Mouse (Mus musculus): Measurements from ENCODE around the gene Erp29. TPM values are rescaled to one million over a fixed set of nuclear protein-coding genes. Genes with fewer than 3 reads are reported as not detected.

The Erp29 gene
- polyA plus RNA-seq, 1 experiment from 2014 or later = 146 TPM

DNA sequence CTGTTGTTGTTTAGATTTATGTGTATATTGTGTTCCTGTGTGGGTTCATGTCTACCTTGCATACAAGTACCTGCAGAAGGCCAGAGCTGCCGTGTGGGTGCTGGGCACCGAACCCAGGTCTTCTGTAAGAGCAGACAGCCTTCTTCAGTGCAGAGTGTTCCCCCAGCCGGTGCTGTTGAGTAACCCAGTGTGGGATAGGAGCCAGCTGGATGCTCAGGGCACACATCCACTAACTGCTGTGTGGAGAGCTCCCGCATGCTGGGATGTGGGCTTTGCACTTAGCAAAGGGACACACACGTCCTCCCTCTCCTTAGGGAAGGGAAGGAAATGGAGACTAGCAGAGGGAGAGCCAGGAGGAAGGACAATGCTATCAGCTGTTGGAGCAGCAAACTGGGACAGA is 14.2 kb downstream of the Erp29 start:
- Histone ChIP-seq H3K27me3 (ENCODE audit: control insufficient read depth, insufficient read depth, low read length) (no peaks in the 10 kb centered on the region), H3K4me2 (ENCODE audit: low read depth, low read length) (no peak overlapping the region), H3K9ac (replicated peaks; ENCODE audit: low read depth, low read length) (no peak overlapping the region), H3K36me3 (ENCODE audit: control insufficient read depth, insufficient read depth, low read length) (peaks cover 80% of the 10 kb centered on the region), H3K9me3 (ENCODE audit: control insufficient read depth, low read length) (no peaks in the 10 kb centered on the region), H3K27ac (ENCODE audit: low read depth, low read length) (no peak overlapping the region), H3K4me3 (ENCODE audit: low read depth, low read length) (no peak overlapping the region), H3K4me1 (ENCODE audit: control insufficient read depth, insufficient read depth, low read length) (no peaks in the 10 kb centered on the region)
- WGBS = 86% methylated on average over 5 of the region's 5 CpGs
- no peak for ATAC-seq (ENCODE audit: low read depth)

DNA sequence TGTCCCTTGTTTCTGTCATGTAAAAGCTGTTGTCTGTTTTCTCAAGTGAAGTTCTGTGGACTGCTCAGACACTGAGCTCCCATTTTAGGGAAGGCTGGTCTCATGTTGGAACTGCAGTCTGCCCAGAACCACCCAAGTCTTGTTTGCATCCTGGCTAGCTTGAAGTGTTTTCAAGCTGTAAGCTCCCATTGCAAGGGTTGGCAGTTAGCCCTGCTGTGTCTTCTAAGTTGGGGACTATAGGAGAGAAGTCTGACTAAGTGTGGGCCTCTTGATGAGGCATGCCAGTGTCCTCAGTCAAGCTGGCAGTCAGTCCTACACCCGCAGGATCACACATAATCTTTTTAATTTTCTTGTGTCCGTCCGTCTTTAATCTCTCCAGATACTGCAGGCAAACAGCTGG is 23.4 kb downstream of the Erp29 start:
- Histone ChIP-seq H3K4me2 (ENCODE audit: low read depth, low read length) (no peak overlapping the region), H3K36me3 (ENCODE audit: control insufficient read depth, insufficient read depth, low read length) (peaks cover 83% of the 10 kb centered on the region), H3K27me3 (ENCODE audit: control insufficient read depth, insufficient read depth, low read length) (no peaks in the 10 kb centered on the region), H3K4me1 (ENCODE audit: control insufficient read depth, insufficient read depth, low read length) (no peaks in the 10 kb centered on the region), H3K9me3 (ENCODE audit: control insufficient read depth, low read length) (no peaks in the 10 kb centered on the region), H3K4me3 (ENCODE audit: low read depth, low read length) (no peak overlapping the region), H3K27ac (ENCODE audit: low read depth, low read length) (no peak overlapping the region), H3K9ac (replicated peaks; ENCODE audit: low read depth, low read length) (no peak overlapping the region)
- 86% methylated on average over 3 of the region's 3 CpGs for WGBS
- no peak for ATAC-seq (ENCODE audit: low read depth)

DNA sequence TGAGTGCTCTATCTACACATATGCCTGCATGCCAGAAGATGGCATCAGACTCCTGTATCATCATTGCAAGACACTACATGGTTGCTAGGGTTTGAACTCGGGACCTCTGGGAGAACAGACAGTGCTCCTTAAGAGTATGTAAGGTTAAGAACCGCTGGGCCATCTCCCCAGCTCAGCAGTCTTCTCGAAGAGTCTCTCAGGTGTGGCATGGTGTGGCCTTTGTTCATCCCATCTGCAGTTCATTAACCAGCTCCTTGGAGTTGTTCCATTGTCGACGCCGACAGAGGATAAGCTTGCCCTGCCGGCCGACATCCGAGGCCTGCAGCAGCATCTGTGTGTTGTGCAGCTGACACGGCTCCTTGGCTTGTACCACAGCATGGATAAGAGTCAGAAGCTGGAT is 29.0 kb downstream of the Erp29 start:
- Histone ChIP-seq H3K4me2 (ENCODE audit: low read depth, low read length) (no peak overlapping the region), H3K27me3 (ENCODE audit: control insufficient read depth, insufficient read depth, low read length) (no peaks in the 10 kb centered on the region), H3K4me1 (ENCODE audit: control insufficient read depth, insufficient read depth, low read length) (no peaks in the 10 kb centered on the region), H3K27ac (ENCODE audit: low read depth, low read length) (no peak overlapping the region), H3K9me3 (ENCODE audit: control insufficient read depth, low read length) (no peaks in the 10 kb centered on the region), H3K9ac (replicated peaks; ENCODE audit: low read depth, low read length) (no peak overlapping the region), H3K4me3 (ENCODE audit: low read depth, low read length) (no peak overlapping the region), H3K36me3 (ENCODE audit: control insufficient read depth, insufficient read depth, low read length) (peaks cover 73% of the 10 kb centered on the region)
- ATAC-seq (ENCODE audit: low read depth) = no peak
- 92% methylated on average over 10 of the region's 10 CpGs for WGBS

- no peak overlapping the region for H3K4me3 ChIP-seq (ENCODE audit: low read depth, low read length)
- 94% methylated on average over 6 of the region's 6 CpGs for WGBS
- no peak overlapping the region for H3K4me2 ChIP-seq (ENCODE audit: low read depth, low read length)
- H3K9me3 ChIP-seq (ENCODE audit: control insufficient read depth, low read length) = no peaks in the 10 kb centered on the region
- peaks cover 73% of the 10 kb centered on the region for H3K36me3 ChIP-seq (ENCODE audit: control insufficient read depth, insufficient read depth, low read length)
- no peak overlapping the region for H3K9ac ChIP-seq (replicated peaks; ENCODE audit: low read depth, low read length)
- no peaks in the 10 kb centered on the region for H3K4me1 ChIP-seq (ENCODE audit: control insufficient read depth, insufficient read depth, low read length)
- H3K27me3 ChIP-seq (ENCODE audit: control insufficient read depth, insufficient read depth, low read length) = no peaks in the 10 kb centered on the region
- ATAC-seq (ENCODE audit: low read depth) = no peak
- no peak overlapping the region for H3K27ac ChIP-seq (ENCODE audit: low read depth, low read length)
Measured at GRCm38 (mm10) chr5:121422787-121423186, 29.5 kb downstream of the Erp29 start.

- no peaks in the 10 kb centered on the region for H3K4me1 ChIP-seq (ENCODE audit: control insufficient read depth, insufficient read depth, low read length)
- no peak overlapping the region for H3K4me2 ChIP-seq (ENCODE audit: low read depth, low read length)
- no peaks in the 10 kb centered on the region for H3K27me3 ChIP-seq (ENCODE audit: control insufficient read depth, insufficient read depth, low read length)
- no peak for ATAC-seq (ENCODE audit: low read depth)
- no peak overlapping the region for H3K4me3 ChIP-seq (ENCODE audit: low read depth, low read length)
- H3K36me3 ChIP-seq (ENCODE audit: control insufficient read depth, insufficient read depth, low read length) = peaks cover 78% of the 10 kb centered on the region
- no peak overlapping the region for H3K9ac ChIP-seq (replicated peaks; ENCODE audit: low read depth, low read length)
- no peaks in the 10 kb centered on the region for H3K9me3 ChIP-seq (ENCODE audit: control insufficient read depth, low read length)
- 92% methylated on average over 9 of the region's 9 CpGs for WGBS
- no peak overlapping the region for H3K27ac ChIP-seq (ENCODE audit: low read depth, low read length)
Measured at GRCm38 (mm10) chr5:121420721-121421120, 31.6 kb downstream of the Erp29 start.

DNA sequence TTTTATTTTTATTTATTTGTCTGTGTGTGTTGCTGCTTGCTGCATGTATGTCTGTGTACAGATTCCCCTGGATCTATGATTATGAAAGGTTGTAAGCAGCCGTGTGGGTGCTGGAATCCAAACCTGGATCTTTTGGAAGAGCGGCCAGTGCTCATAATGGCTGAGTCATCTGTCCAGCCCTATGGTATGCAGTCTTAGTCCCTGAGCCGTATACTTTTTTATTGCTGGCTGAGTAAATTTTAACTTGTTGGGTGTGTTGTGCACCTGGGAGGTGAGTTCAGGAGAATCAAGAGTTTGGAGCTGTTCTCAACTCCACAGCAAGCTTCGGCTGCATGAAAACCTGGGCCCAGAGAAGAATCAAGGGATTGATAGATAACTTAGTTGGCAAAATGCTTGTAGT is 41.3 kb downstream of the Erp29 start:
- H3K36me3 ChIP-seq (ENCODE audit: control insufficient read depth, insufficient read depth, low read length) = peaks cover 33% of the 10 kb centered on the region
- 94% methylated on average over 4 of the region's 4 CpGs for WGBS
- ATAC-seq (ENCODE audit: low read depth) = no peak

DNA sequence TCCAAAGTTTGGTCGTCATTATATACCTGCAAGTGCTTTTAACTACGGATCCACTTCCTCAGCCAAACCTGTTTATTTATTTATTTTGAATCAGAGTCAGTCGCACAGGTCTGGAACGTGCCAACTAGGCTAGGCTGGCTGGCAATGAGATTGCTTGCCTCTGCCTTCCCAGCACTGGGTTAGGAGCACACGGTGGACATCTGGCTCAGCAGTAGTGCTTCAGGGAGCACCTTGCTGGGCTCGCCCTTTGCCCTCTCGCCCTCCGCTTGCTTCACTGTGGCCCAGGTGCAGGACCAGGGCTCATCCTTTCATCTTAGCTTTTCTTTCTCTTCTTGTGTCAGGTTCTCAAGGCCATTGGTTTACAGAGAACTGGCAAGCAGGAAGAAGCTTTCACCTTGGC is 44.5 kb downstream of the Erp29 start:
- Histone ChIP-seq H3K4me2 (ENCODE audit: low read depth, low read length) (no peak overlapping the region), H3K27me3 (ENCODE audit: control insufficient read depth, insufficient read depth, low read length) (no peaks in the 10 kb centered on the region), H3K9me3 (ENCODE audit: control insufficient read depth, low read length) (no peaks in the 10 kb centered on the region), H3K4me1 (ENCODE audit: control insufficient read depth, insufficient read depth, low read length) (no peaks in the 10 kb centered on the region), H3K9ac (replicated peaks; ENCODE audit: low read depth, low read length) (no peak overlapping the region), H3K27ac (ENCODE audit: low read depth, low read length) (no peak overlapping the region), H3K36me3 (ENCODE audit: control insufficient read depth, insufficient read depth, low read length) (peaks cover 16% of the 10 kb centered on the region), H3K4me3 (ENCODE audit: low read depth, low read length) (no peak overlapping the region)
- WGBS = 92% methylated on average over 8 of the region's 8 CpGs
- ATAC-seq (ENCODE audit: low read depth) = no peak

More for the DNA sequence above, 41.3 kb downstream of the Erp29 start:
- H3K4me3 ChIP-seq (ENCODE audit: low read depth, low read length) = no peak overlapping the region
- H3K4me1 ChIP-seq (ENCODE audit: control insufficient read depth, insufficient read depth, low read length) = no peaks in the 10 kb centered on the region
- H3K27ac ChIP-seq (ENCODE audit: low read depth, low read length) = no peak overlapping the region
- no peaks in the 10 kb centered on the region for H3K27me3 ChIP-seq (ENCODE audit: control insufficient read depth, insufficient read depth, low read length)
- H3K9ac ChIP-seq (replicated peaks; ENCODE audit: low read depth, low read length) = no peak overlapping the region
- no peaks in the 10 kb centered on the region for H3K9me3 ChIP-seq (ENCODE audit: control insufficient read depth, low read length)
- H3K4me2 ChIP-seq (ENCODE audit: low read depth, low read length) = no peak overlapping the region

- Histone ChIP-seq H3K36me3 (ENCODE audit: control insufficient read depth, insufficient read depth, low read length) (no peaks in the 10 kb centered on the region; the same call in 1 of the 2 replicates), H3K9ac (replicated peaks; ENCODE audit: low read depth, low read length) (no peak overlapping the region), H3K4me1 (ENCODE audit: control insufficient read depth, insufficient read depth, low read length) (peaks cover 6% of the 10 kb centered on the region; the same call in 1 of the 2 replicates), H3K9me3 (ENCODE audit: control insufficient read depth, low read length) (no peaks in the 10 kb centered on the region), H3K27me3 (ENCODE audit: control insufficient read depth, insufficient read depth, low read length) (no peaks in the 10 kb centered on the region), H3K4me2 (ENCODE audit: low read depth, low read length) (no peak overlapping the region), H3K27ac (ENCODE audit: low read depth, low read length) (no peak overlapping the region), H3K4me3 (ENCODE audit: low read depth, low read length) (no peak overlapping the region)
- no peak for ATAC-seq (ENCODE audit: low read depth)
- WGBS = 93% methylated on average over 5 of the region's 5 CpGs
Measured at GRCm38 (mm10) chr5:121400849-121401248, 51.5 kb downstream of the Erp29 start.

- H3K27me3 ChIP-seq (ENCODE audit: control insufficient read depth, insufficient read depth, low read length) = no peaks in the 10 kb centered on the region
- no peaks in the 10 kb centered on the region for H3K9me3 ChIP-seq (ENCODE audit: control insufficient read depth, low read length)
- 81% methylated on average over 5 of the region's 5 CpGs for WGBS
- H3K4me1 ChIP-seq (ENCODE audit: control insufficient read depth, insufficient read depth, low read length) = peaks cover 6% of the 10 kb centered on the region; the same call in 1 of the 2 replicates
- H3K9ac ChIP-seq (replicated peaks; ENCODE audit: low read depth, low read length) = no peak overlapping the region
- no peak for ATAC-seq (ENCODE audit: low read depth)
- H3K36me3 ChIP-seq (ENCODE audit: control insufficient read depth, insufficient read depth, low read length) = no peaks in the 10 kb centered on the region
- no peak overlapping the region for H3K4me2 ChIP-seq (ENCODE audit: low read depth, low read length)
- H3K4me3 ChIP-seq (ENCODE audit: low read depth, low read length) = no peak overlapping the region
- no peak overlapping the region for H3K27ac ChIP-seq (ENCODE audit: low read depth, low read length)
Measured at GRCm38 (mm10) chr5:121400064-121400463, 52.2 kb downstream of the Erp29 start.
